Mouse (Mus musculus): ENCODE data around the gene Vwa2.

Gene Vwa2

DNA sequence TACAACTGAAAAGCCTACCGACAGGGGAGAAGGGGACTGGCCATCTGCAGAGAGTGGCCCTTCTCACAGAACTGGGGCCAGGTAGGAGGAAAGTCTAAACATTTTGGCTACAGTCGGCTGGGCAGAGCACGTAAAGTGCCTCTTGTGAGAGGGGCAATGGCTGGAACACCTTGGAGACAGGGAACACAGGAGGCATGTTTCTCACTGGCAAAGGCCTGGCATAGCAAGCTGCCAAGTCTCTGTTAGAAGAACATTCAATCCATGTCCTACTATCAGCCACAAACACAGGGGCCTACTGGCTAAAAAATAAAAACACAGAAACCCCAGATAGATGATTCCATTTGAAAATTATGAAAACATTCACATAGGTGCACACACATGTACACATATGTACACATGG, 72.7 kb downstream of the Vwa2 start:
- no peak for ATAC-seq (ENCODE audit: insufficient number of reproducible peaks, low FRiP score, low TSS enrichment)

DNA sequence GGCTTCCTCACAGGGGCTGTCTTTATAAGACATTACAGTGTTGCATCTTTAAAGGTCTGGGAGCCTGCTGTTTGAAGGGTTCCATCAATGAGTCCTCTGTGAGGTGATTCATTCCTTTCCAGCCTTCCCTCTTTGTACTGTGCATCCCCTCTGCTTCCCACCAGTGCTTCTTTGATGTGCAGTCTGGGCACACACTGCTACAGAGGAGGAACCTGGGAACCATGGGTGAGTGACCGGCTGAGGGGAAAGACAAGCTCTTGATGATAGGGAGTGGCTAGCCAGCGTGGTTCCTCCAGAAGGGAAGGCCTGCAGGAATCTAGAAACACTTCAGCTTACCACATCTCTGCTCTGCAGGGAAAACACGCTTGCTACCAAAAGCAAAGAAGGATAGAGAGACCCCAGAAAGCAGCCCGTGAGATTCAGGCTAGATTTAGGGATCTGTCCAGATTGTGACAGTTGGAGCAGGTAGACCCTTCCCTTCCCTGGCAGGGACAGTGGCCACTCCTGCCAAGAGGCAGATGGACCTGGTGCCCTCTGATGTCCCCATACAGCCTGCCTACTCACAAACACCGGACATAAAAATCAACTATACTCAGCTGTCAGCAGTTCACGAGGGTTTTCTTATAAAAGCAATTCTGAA, 74.0 kb downstream of the Vwa2 start:
- 0 out of 2 replicates have a peak, but pooled peaks have one; percentile 26 for ATAC-seq (ENCODE audit: insufficient number of reproducible peaks, low FRiP score, low TSS enrichment)

- no peak for ATAC-seq (ENCODE audit: insufficient number of reproducible peaks, low FRiP score, low TSS enrichment)
These were observed 75.8 kb downstream of the Vwa2 start for GRCm38 (mm10) chr19:56949868-56950267.

- no peak for ATAC-seq (ENCODE audit: insufficient number of reproducible peaks, low FRiP score, low TSS enrichment)
These were observed 76.8 kb downstream of the Vwa2 start for GRCm38 (mm10) chr19:56950818-56951217.

DNA sequence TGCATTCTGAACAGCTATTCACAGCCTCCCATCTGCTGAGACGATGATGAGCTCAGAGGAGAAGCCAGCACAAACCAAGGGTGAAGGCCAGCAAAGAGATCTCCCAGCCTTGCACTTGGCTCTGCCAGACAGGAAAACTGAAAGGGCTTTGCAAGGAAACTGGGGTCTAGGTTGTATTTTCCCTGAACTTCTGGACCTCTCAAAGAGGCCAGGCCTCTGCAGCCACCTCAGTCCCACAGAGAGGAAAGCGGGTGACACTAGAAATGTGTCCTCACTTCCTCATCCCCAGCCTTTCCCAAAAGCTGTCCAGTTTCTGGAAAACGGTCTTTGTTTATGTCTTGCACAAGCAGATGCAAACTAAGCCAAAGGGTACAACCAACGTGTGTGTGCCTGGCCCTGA, 79.8 kb downstream of the Vwa2 start:
- no peak for ATAC-seq (ENCODE audit: insufficient number of reproducible peaks, low FRiP score, low TSS enrichment)

DNA sequence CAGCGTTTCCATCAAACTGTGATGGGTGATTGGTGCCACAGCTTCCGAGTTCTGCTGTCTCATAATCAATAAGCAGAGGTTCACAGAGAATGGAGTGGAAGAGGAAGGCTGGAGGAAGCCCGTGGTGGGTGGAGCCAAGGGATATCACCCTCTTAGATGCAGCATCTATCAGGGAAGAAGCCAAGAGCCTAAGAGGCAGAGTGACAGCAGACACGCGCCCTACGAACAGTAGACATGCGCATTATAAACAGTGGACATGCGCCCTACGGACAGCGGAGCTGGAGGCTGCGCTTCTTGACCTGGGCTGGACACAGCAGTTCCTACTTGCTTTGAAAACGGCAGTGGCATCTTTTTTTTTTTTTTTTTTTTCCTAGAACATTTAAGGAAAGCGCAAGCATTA, 80.8 kb downstream of the Vwa2 start:
- no peak for ATAC-seq (ENCODE audit: insufficient number of reproducible peaks, low FRiP score, low TSS enrichment)

- ATAC-seq (ENCODE audit: insufficient number of reproducible peaks, low FRiP score, low TSS enrichment) = no peak
These were observed 81.8 kb downstream of the Vwa2 start for GRCm38 (mm10) chr19:56955568-56956513.

DNA sequence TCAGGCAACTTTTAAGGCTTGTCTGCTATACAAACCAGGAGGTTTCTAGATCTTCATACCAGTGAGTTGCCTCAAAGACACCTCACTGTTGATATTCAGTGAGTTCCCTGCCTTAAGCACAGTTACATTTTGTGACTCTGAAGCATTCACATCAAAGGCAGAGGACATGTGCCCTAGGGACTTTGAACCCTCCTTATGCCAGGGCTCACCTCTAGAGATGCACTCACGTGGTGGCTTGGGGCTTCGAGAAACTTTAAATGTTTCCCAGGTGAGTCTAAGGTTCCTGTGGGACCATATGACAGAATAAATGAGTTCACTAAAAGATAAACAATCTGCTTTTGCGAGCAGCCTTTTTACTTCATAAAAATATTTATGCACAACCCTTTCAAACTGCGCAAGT, 84.0 kb downstream of the Vwa2 start:
- no peak for ATAC-seq (ENCODE audit: insufficient number of reproducible peaks, low FRiP score, low TSS enrichment)

GRCm38 (mm10) chr19:56958582-56959021, 84.6 kb downstream of the Vwa2 start:
- no peak for ATAC-seq (ENCODE audit: insufficient number of reproducible peaks, low FRiP score, low TSS enrichment)

- ATAC-seq (ENCODE audit: insufficient number of reproducible peaks, low FRiP score, low TSS enrichment) = no peak
These were observed 85.0 kb downstream of the Vwa2 start for GRCm38 (mm10) chr19:56959057-56959456.

DNA sequence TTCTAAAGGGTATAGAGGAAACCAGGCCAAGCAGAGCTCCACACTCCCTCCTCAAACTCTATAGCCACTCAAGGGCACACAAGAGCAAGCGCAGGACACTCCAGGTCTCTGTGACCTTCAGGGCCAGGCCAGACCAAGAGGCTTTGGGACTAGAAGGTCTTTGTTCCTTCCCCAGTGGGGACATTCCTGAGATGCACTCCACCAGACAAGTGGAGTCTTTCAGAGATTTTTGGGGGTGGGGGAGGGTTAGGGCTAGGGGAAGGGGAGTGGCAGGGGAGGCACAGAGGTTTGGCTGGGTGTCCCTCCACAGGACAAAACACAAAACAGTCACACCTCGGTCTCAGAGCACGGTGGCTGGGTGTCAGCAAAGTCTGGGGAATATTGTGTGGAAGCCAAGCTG, 85.6 kb downstream of the Vwa2 start:
- no peak for ATAC-seq (ENCODE audit: insufficient number of reproducible peaks, low FRiP score, low TSS enrichment)

Data from cerebellum, adult (tissue).